Mouse (Mus musculus) MN1 (cell line): Measurements from ENCODE around the gene Psmb2.

Source experiments
- DNase-seq: peaks from one replicate; pipeline ENCODE4 v3.0.0-alpha.2; 2016; ENCODE audit warnings: low spot score

Gene Psmb2

GRCm38 (mm10) chr4:126677054-126678003, at the start of gene Psmb2:
TSS of gene Psmb2 (plus strand) at chr4:126677630.
- peak; percentile 97 for DNase-seq

- no peak for DNase-seq
Measured at GRCm38 (mm10) chr4:126631922-126632321, 45.5 kb upstream of the Psmb2 start.

DNA sequence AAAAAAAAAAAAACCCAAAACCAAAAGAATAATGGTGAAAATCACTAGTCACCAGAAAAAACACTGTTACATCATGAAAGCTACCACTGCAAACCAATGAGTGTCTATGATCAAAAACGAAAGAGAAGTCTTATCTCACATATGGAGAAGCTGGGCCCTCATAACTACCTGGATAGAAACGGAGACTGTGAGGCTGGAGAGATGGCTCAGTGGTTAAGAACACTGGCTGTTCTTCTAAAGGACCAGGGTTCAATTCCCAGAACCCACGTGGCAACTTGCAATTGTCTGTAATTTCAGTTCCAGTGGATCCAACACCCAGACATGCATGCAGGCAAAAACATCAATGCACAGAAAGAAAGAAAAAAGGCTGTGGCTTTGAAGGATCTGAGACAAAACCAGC, 44.8 kb upstream of the Psmb2 start:
- no peak for DNase-seq

GRCm38 (mm10) chr4:126636330-126636729, 41.1 kb upstream of the Psmb2 start:
- no peak for DNase-seq

DNA sequence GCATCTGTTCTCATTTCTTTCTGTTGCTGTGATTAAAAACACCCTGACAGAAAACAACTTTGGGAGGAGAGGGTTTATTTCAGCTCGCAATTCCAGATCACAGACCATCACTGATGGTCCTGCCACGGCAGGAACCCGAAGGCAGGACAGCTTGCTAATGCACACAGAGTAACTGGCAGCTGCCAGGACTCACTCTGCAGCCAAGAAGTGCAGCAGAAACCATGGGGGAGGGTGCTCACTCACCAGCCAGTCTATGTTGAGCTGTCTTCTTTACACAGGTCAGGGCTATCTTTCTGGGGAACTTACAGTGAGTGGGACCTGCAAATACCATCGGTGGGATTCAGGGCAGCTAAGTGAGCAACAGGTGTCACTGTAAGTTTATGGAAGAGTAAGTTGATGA, 40.0 kb upstream of the Psmb2 start:
- DNase-seq = no peak

- no peak for DNase-seq
Measured at GRCm38 (mm10) chr4:126639339-126639738, 38.1 kb upstream of the Psmb2 start.

GRCm38 (mm10) chr4:126641901-126642300, 35.5 kb upstream of the Psmb2 start:
- no peak for DNase-seq

DNA sequence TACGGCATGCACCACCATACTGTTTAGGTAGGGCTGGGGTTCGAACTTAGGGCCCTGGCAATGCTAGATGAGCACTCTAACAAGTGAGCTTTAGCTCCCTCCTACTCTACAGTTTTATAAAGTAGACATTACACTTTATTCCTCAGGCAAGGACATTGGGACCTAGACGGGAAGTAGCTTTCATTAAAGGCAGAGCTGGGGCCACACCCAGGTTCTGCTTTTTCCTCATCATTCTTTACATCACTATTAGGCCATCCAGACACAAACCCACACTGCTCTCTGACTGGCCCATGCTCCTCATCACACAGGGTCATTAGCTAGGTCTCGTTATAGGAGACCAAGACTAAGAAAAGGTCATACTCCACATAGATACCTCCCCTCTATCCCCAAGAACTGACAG, 33.6 kb upstream of the Psmb2 start:
- DNase-seq = no peak

GRCm38 (mm10) chr4:126644333-126644963, 33.0 kb upstream of the Psmb2 start:
- DNase-seq = no peak

GRCm38 (mm10) chr4:126647996-126648910, 29.2 kb upstream of the Psmb2 start:
- peak; percentile 13 for DNase-seq

DNA sequence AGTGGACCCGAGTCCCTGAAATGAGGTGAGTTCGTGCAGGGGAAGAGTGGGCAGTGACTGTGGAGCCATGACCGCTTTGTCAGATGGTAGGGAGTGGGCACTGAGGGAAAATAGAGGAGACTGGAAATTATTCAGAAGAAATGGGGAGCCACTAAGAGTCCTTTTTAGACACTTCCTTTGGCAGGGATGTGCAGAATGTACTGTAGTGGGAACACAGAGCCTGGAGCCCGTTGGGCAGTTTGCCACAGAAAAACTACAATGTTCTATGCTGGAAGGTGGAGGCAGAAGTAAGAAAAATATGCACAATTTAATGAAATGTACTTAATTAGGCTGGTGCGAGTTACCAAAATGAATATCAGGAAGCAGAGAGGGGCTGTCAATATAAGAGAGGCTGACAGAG, 24.3 kb upstream of the Psmb2 start:
- no peak for DNase-seq

- DNase-seq = no peak
Measured at GRCm38 (mm10) chr4:126655356-126655755, 22.1 kb upstream of the Psmb2 start.

- no peak for DNase-seq
Measured at GRCm38 (mm10) chr4:126661249-126661648, 16.2 kb upstream of the Psmb2 start.

- no peak for DNase-seq
Measured at GRCm38 (mm10) chr4:126667075-126667474, 10.4 kb upstream of the Psmb2 start.

DNA sequence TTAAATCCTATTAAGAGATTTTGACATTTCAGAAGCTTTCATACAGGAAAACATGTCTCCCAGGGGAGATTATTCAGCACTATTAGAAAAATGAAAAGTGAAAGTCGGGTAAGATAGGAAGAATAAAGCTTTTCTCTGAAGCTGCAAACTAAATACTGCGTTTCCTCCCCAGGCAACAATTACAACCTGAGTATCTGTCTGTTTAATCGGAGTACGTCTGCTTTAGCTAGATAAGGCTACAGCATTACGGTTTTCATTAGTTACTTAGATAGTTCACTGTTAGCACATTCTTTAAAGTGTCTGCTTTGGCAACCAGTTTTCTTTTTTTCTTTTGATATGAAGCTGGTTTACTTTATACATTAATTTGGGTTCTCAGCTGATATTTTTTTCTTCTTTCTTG, 4.9 kb downstream of the Psmb2 start:
- no peak for DNase-seq

DNA sequence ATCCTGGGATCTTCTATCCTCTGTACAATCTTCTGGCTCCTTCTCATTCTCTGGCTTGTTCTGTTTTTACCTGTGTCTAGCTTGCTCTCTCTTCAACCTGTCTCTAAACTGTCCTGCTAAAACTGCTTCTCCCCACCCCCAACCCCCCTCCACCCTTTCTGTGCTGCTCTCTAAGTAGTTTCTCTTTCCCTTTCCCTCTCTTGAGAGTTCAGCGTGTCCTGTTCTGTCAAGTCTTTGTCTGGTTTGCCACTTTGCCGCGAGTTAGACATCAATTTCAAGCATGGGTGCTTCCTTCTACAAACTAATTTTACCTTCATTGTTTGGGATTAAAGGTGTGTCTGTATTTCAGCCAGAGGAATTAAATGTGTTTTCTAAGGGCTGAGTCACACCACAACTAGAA, 5.7 kb downstream of the Psmb2 start:
- DNase-seq = no peak

- no peak for DNase-seq
Measured at GRCm38 (mm10) chr4:126689457-126689856, 12.0 kb downstream of the Psmb2 start.

GRCm38 (mm10) chr4:126693021-126693420, 15.6 kb downstream of the Psmb2 start:
- no peak for DNase-seq

DNA sequence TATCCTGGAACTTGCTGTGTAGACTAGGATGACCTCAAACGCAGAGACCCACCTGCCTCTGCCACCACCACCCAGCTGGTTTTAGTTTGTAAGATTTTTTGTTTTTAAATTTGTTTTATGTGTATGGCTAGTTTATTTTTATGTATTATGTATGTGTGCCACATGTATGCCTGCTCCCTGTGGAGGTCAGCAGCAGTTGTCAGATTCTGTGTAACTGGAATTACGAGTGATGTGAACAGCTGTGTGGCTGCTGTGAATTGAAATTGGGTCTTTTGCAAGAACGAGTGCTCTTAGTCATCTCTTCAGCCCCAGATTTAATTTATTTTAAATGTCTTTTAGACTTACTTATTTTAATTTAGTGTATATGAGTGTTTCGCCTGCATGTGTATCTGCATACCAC, 19.5 kb downstream of the Psmb2 start:
- no peak for DNase-seq

DNA sequence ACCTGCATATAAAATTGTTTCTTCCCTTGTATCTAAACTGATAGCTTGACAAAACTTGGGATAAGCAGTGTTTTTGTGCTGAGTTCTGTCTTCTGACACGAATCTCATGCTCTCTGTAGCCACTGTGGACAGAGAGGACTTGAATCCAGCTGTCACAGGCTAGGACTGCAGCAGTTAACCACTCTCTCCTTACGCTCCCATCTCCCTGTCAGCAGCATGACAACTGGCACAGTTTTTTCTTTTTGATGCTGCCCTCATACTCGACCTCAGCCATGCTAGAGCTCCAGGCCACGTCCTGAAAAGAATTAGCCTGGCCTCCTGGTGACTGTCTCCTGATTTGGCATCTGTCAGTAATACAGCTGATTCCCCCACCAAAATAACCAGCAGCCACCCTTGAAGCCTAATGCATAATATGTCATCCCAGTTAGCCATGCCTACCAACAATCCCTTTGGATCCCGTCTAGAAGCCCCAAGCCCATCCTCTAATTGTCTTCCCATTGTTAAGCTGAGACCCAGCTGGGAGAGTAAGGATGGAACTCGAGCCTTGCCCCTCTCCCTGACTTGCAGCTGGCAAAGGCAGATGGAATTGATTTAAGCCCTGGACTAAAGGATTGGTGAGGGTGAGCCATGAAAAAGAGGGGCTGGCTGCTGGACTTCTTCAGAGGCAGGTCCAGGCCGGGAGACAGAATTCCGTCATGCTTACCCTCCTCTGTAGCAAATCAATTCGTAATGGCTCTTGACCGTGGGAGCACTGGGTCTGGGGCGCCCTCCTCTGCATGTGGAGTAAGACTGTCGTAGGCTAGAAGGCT, 29.4 kb downstream of the Psmb2 start:
- peak; percentile 76 for DNase-seq

GRCm38 (mm10) chr4:126707439-126707826, 30.0 kb downstream of the Psmb2 start:
- DNase-seq = no peak
